Mouse (Mus musculus) CD4-positive, CD25-positive, alpha-beta regulatory T cell, adult 2 months (primary cell): ENCODE measurements around the gene Dnah3.
A peak's percentile ranks its signal among the peaks of the same experiment; 100 is the strongest.

Source experiments
- DNase-seq: peaks from one replicate; pipeline ENCODE4 v3.0.0-alpha.2; 2012; ENCODE audit warnings: low read depth, low spot score

Dnah3 gene

DNA sequence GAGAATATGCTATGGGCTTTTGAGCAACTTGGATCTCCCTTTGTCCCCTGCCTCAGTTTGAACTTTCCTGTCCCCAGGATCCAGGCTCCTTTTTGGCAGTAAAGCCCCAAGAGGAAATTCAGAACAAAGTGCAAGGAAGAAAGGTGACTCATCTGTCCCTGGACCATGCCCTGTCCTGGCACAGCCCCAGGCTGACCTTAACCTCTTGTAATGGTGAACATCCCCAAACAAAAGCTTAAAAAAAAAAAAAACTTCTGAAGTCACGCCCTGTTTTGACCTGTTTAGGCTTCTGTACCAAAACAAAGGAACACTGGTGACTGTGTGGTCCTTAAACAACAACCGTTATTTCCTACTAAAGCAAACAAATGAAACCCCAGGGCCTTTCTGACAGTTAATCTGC lies 153.5 kb downstream of the Dnah3 start:
- no peak for DNase-seq

DNA sequence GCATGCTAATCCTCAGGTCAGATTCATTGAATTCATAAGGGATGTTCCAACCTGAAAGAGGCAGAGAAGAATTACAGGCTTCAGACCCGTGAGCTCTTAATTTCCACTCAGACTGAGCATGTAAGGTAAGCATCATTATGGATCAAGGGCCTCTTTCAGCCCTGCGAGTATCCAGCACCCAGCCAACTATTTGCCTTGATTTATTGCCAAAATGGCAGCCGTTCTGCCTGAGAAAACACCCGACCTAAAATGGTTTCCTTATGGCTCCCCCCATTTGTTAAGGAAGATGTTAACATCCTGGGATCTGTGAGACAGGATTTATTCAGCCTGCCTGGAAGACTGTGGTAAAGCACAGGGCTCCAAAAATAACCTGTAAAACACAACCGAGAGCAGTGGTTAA lies 158.0 kb downstream of the Dnah3 start:
- DNase-seq = no peak

DNA sequence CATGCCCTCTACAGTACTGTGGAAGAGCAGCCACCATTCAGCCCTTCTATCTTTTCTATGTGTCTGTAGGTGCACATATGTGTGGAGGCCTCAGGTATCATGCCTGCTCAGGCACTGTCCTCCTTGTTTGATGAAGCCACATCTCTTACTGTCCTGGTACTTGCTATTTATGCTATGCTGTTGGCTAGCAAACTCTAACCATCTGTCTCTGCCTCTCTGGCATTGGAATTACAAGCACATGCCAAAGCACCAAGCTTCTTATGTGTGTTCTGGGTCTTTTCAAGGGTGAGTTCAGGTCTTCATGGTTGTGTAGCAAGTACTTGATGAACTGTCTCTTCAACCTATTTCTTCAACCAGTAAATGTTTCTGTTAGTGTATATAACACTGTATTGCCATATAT lies 158.8 kb downstream of the Dnah3 start:
- no peak for DNase-seq

DNA sequence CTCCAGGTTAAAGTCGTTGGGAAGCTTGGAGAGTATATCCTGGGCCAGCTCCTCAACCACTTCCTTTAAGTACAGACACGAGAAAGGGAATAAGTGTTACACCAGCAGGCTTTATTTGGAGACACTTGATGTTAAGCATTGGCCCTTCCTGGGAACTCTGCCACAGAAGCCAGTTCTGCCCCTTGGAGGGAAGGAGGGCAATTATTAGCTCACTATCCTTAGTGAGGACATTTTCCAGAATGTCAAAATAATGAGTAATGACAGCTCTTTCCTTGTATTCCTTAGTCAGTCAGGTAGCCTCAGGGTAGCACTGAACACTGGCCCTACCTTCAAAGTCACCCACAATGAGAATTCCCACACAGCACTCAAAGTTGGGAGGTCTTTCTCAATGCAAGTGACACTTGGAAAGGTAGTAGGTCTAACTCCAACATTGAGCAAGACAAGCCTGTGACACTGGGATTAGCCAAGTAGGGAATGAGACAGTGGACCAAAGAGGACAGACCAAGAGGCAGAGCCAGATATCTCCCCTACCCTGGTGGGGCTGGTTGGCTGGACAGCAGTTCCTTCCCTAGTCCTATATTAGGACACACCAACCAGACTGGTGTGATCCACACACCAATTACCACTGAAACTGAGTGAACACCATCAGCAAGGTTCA lies 166.2 kb downstream of the Dnah3 start:
- DNase-seq = no peak

DNA sequence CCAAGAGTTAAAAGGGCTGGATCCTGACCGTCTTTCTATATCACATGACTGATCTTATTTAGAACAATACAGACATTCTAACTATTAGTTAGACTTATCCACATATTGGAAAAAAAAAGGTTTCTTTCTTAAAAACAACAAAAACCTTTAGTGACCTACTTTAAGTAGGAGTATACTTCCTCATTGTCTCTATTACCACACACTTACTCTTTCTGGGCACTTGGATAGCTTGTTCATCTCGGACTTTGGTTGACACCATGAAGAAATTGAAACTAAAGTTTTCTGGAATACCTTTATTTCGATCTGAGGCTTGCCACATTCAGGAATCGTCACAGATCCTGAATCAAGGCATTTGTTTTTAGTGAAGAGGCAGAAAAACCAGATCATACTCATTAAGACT lies 174.0 kb downstream of the Dnah3 start:
- no peak for DNase-seq

DNA sequence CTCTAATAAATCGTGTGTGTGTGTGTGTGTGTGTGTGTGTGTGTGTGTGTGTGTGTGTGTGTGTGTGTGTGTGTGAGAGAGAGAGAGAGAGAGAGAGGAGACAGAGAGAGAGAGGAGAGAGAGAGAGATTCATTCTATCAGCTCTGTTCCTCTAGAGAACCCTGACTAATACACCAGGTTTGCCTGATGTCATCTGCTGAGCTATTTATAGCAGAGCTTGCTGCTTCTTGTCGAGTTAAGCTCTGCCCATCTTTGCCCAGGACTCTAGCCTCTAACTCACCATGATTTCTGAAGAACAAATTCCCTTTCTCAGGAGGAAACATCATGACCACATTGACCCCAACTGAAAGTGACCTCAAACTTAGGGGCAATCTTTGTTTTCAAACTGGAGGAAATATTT lies 174.6 kb downstream of the Dnah3 start:
- DNase-seq = no peak

DNA sequence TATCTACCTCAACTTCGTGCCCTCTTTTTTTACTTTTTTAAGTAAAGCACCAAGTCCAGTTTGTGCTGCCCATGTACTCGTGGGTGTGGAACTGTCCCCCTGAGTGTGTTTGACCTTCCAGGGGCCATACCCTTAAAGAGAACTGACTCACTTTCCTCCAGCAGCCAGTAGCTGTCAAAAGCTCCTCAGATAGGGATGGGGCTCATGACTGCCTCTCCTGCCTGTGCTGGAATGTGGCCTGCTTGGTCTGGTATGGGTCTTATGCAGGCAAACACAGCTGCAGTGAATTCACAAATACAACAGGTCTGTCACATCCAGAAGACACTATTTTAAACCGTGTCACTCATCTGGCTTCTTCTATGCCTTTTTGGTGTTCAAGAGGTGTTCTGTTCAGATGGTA lies 183.4 kb downstream of the Dnah3 start:
- no peak for DNase-seq

DNA sequence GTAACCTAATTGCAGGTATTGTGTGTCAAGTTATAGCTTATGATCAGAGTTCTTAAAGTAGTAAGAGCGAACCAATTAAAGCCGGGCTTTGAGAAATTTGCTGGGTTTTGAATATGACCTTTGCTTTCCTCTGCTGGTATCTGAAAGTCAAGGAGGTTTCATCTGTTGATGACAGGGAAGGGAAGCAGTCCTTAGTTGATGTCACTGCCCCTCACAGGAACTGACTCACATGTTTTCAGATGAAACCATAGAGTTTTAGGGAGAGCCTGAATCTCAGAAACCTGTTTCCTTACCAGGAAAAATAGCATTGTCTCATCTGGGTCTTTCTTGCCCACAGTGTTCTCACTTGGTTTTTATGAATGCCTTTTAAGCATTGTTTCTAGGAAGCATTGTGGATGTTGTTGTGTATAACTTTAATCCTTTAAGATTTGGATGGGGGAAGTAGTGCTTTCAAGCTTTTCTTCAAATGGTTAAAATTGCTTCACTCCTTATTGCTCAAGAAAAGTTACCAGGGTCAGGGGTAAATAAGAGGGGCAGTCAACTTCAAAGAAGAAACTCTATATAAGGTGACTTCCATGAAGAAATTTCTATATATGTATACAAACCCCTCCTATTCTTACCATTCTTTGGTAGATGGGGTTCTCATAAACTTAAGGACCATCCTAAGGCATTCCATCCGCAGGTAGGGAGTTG lies 188.4 kb downstream of the Dnah3 start:
- DNase-seq = no peak

DNA sequence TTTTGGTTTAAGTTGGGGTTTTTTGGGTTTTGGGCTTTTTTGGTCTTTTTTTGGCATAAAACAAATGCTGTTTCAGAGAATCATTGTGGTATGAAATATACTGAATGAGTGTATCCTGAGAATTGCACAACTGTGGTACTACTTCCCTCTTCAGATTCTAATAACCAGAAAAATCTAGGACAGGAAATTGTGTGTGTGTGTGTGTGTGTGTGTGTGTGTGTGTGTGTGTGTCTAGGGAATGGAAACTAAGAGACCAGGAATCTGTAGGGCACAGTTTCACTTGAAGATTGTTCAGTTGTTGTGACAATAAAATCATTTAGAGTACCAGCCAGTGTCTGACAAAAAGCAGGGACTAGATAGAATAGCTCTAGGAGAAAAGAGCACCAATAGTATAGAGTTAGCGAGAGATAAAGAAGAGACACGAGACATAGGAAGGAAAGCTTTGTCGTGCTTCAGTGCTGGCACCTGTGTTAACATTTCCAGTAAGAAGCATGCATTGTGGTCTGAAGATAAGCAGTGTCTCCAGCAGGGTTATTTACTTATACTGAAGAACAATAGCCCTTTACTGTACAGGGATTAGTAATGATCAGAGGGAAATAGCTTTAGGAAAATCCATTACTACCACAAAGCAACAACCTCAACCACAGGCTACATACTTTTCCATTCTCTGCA lies 195.6 kb downstream of the Dnah3 start:
- no peak for DNase-seq

DNA sequence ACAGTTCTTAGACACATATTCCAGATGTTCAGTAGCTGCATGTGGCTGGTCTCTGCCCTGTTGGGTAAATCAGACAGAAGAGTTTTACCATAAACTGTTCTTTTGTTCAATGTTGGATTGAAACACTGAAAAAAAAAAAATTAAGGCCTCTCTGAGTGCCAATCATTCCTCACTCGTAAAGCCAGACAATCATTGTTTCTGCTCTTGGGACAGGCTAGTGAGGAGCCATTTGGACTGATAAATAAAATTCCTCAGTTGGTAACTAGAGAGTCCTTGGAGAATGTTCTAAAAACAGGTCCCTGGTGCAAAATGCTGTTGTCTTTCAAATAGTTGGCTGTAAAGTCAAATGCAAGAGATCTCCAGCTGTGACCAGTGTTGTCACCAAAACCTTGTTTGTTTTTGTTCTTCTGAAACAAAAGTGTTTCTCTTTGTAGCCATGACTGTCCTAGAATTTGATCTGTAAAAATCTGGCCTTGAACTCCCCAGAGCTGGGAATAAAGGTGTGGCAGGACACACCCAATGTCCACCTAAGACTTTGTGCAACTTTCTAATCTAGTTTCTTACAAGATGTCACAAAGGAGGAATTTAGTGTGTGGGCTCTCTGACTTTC lies 196.7 kb downstream of the Dnah3 start:
- DNase-seq = no peak

DNA sequence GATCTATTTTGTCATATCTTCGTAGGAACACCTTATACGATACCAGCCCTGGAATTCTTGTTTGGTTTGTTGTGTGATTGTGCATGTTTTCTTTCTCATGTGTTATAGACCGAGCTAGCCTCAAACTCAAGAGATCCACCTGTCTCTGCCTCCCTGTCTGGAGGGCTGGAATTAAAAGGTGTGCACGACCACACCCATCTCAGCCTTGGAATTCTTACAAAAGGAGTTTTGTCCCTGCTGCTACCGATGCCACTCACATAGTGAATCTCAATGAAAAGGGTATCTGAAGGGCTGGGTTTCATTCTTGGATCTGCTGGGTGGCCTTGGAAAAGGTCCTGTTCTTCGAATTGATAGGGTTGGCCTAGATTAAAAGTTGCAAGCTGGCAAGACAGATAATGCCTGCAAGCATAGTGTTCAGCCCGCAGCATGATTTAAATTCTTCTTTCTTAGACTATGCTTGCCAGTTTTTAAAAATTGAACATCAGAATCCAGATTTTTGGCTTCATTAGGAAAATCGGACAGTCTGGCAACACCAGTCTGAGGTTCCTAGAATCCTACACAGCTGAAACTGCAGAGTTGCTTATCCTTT lies 197.5 kb downstream of the Dnah3 start:
- no peak for DNase-seq

DNA sequence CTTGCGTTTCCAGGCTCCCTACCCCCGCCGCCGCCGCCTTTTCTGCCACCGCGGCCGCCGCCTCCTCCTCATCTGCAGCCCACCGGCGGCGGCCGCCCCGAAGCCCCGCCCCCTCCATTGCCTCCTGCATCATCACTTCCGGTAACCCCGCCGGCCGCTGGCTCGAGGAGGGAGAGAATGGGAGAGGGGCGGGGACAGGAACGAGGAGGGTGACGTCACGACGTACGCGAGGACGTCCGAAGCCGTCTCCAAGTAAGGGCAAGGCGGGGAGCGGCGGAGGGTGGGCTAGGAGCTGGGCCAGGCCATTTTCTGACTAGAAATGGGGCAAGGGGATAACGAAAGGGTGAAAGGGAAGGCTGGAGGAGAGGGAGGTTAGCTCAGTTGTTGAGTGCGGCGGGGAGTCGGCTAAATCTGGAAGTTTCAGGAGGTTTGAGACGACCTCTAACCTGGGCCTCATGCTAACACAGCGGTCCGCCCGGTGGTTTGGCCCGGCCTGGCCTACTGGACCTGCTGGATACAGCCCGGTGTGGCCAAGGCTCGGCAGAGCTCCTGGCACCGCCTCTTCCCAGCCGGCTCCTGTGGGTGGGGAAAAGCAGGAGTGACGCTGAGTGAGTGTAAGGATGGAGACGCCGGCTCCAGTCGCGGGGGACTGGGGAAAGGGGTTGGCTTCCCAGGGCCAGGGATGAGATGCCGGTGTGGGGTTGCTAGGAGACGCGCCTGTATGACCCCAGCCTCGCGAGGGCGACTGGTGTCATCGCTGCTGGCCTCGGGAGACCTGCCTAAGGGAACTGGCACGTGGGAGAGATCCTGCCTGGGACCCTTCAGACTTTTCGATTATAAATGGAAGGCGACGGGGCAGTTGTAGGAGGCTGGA lies 199.2 kb downstream of the Dnah3 start, which contains the start of the genes Lyrm1 and Dcun1d3:
Gene Lyrm1, plus strand, starts transcription at position 223 of the 874 bp plus-strand sequence.
Gene Dcun1d3, minus strand, starts transcription at position 660 of the 874 bp plus-strand sequence.
- DNase-seq = peak; percentile 98

DNA sequence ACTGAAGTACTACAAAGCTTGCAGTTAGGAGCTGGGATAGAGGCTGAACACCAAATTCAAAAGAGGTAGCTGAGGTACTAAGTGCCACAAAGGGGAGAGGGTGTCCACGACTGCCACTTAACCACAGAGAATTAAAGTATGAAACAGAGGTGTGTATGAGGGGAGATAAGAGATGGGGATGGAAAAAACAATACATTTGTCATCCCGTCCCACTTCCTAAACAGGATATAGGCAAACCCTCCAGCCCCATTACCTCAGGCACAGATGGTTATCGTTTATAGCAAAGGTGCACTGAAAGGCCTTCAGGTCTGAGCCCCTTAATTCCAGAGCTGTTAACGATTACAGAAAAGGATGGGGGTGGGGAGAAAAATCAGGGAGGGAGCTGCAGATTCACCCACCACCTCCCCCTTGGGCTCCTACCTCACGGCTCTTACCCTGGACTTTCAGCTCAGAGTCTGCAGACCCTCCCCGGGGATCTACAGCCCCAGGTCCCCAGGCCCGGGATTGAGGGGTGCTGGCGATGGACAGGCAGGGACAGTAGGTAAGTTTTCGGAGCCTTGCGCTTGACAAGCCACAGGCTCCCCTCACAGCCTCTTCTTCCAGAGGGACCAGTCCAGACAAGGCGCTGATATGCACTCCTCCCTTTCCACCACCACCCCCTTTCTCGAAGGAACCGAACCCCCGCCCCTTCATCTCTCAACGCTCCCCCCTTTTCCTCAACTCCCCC lies 200.1 kb downstream of the Dnah3 start:
- DNase-seq = no peak

DNA sequence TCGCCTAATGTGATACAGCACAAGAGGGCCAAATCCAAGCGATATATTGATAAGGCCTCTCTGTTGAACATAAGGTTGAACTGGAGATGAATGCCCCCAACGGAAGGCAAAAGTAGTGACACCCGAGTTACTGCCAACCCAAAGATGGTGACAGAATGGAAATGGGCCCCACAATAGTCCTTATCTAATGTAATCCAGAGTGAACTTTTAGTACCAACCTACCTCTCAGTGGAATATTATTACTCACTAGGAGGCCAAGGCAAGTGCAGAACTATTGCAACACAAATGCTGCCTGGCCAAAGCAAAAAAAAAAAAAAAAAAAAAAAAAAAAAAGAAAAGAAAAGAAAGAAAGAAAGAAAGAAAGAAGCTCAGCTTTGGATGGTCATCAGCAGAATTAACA lies 202.3 kb downstream of the Dnah3 start:
- no peak for DNase-seq

DNA sequence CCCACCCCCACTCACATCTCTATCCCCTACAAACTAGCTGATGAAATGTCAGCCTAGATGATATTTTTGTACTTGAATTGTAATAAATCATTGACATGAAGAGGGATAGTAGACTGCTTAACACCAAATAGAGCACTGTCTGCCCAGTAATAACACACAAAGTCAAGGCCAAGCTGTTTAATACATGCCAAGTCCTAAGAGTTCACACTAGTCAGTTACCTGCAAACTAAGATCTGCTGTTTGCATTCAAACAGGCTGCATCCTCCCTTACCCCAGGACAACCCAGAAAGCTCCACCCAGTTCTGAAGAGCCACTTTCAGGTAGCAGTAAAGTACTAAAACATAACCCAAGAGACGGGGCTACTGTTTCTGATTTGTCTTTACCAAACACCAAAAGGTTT lies 202.9 kb downstream of the Dnah3 start:
- DNase-seq = no peak

DNA sequence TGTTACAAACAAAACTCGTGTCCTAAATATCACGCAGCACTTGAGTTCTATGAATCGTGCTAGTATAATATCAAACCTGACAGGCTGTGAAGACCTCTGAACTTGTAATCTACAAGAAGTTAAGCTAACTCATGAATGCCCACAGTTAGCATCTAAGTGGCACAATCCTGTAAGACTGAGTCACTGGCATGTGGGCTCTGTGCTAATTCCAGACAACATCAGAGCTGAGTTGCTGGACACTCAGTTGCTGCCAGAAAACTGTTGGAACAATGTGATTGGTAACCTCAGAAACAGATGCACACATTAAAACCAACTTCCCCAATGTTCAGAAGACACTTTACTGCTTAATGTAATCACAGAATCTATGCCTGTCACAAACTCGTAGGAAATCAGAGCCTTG lies 207.2 kb downstream of the Dnah3 start:
- no peak for DNase-seq

DNA sequence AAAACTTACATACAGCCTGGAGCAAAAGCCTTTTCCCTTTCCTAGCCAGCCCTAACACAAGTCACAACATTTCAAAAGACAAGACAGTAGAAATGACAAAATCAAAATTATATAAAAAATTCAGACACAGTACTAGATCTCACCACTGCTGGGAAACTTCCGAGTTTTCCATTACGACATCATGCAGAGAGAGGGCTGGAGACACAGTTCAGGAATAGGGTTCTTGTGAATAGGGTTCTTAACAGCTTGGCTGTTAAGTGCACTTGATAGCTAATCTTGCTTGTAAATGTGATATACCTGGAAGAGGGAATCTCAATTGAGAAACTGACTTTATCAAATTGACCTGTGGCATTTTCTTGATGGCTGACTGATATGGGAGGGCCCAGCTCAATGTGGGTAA lies 213.9 kb downstream of the Dnah3 start:
- DNase-seq = no peak

DNA sequence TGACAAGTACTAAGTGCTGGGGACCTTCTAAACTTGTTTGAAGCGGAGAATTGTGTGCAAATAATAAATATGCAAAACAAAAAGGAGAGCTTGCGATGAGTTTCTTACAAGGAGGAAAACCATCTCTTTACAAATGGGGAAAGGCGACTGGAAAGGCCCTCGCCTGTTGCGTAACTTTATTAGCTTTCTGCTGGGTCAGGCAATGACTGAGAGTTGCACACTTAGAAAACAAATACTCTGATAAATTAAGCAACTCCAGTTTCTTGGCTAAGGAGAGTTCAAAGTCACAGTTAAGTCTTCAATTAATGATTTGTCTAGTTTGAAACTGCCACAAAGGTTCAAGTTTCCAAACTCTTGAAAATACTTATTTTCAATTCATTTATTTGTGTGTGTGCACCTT lies 214.7 kb downstream of the Dnah3 start:
- no peak for DNase-seq

DNA sequence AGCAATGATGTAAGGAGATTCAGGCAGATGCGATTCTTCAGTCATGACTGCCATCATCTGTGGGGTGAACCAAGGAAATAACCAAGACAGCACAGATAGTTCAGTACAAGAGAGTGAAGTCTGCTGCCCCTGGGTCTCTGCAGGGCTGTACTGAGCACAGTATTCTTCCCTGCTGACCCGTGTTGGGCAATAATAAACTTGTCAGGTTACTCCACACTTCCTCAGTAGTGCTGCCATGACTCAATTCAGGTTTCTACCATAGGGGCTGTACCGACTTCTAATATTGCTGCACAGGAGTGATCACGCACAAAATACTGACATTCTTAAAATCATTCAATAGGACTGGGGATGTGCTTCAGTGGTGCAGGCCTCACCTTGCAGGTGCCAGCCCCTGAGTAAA lies 215.9 kb downstream of the Dnah3 start:
- no peak for DNase-seq

DNA sequence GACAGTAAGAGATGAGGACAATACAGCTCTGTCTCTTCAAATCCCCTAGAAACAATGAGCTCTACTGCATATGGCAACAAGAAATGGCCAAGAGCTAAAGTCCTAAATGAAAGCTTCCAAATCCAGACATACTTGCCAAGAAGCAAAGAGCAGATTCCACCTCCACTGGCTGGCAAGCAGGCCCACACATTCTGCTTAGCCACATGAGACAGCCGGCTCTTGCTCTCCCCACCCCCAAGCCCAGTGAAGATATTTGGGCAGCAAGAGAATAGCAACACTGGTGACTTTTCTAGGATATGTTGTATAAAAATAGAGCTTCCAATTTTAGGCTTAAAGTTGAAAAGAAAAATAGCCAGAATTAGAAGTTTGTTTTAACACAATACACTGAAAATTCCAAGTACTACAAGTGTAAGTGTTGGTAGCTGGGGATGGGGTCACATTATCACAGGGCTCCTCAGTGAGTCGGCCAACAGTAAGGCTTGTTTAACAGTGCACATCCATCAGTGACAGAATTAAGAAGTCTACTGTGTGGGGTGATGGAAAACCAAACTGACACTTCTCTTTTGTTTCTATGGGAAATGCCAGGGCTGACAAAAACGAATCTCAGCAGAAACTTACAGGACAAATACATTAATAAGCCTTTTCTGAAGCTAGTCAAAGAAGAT lies 219.2 kb downstream of the Dnah3 start:
- no peak for DNase-seq
